Mouse (Mus musculus) embryonic facial prominence, embryonic 11.5 days (tissue): ENCODE measurements around the gene Gabra2. TPM values are rescaled to one million over a fixed set of nuclear protein-coding genes. Genes with fewer than 3 reads are reported as not detected.

Experiments
- ATAC-seq: fragments of 200-750 bp; cut with Nextera tagmentation; replicated peaks from 2 replicates; pipeline ENCODE4 v1.8.0; 2017; ENCODE audit warnings: low read depth; ENCODE audit not compliant: insufficient number of reproducible peaks, low FRiP score, low TSS enrichment
- DNase-seq: peaks from one replicate; pipeline ENCODE4 v3.0.0-alpha.2; 2015; ENCODE audit warnings: low spot score
- H3K27ac ChIP-seq: fragments of 300-500 bp; sonication (generic); replicated peaks from 2 replicates; pipeline ENCODE4 v1.5.1; 2014; ENCODE audit warnings: mild to moderate bottlenecking, low read depth, low read length, control low read depth
- H3K27me3 ChIP-seq: fragments of 300-500 bp; sonication (generic); 2 replicates; pipeline ENCODE4 v1.6.1; 2014; ENCODE audit warnings: mild to moderate bottlenecking, low read length, moderate library complexity, mixed read lengths; ENCODE audit not compliant: control insufficient read depth, insufficient read depth
- H3K36me3 ChIP-seq: fragments of 300-500 bp; sonication (generic); replicated peaks from 2 replicates; pipeline ENCODE4 v1.6.1; 2014; ENCODE audit warnings: low read depth, mild to moderate bottlenecking, low read length, moderate library complexity, mixed read lengths; ENCODE audit not compliant: control insufficient read depth, insufficient read depth
- H3K4me1 ChIP-seq: fragments of 300-500 bp; sonication (generic); 2 replicates; pipeline ENCODE4 v1.6.1; 2014; ENCODE audit warnings: low read length, mixed read lengths; ENCODE audit not compliant: control insufficient read depth, insufficient read depth
- H3K4me2 ChIP-seq: fragments of 300-500 bp; sonication (generic); 2 replicates; pipeline ENCODE4 v1.6.1; 2014; ENCODE audit warnings: low read depth, mild to moderate bottlenecking, control low read depth, low read length, moderate library complexity
- H3K4me3 ChIP-seq: fragments of 300-500 bp; sonication (generic); 2 replicates; pipeline ENCODE4 v1.5.1; 2014; ENCODE audit warnings: low read depth, low read length, control low read depth
- H3K9ac ChIP-seq: fragments of 300-500 bp; sonication (generic); replicated peaks from 2 replicates; pipeline ENCODE4 v1.6.1; 2014; ENCODE audit warnings: mild to moderate bottlenecking, control low read depth, low read length
- H3K9me3 ChIP-seq: fragments of 300-500 bp; sonication (generic); replicated peaks from 2 replicates; pipeline ENCODE4 v1.6.1; 2016; ENCODE audit warnings: mild to moderate bottlenecking, low read length, inconsistent platforms, mixed read lengths; ENCODE audit not compliant: control insufficient read depth
- WGBS: fragments of 180-500 bp; shearing (Covaris S2); extraction: QIAGEN DNeasy Blood & Tissue Kit; methylation state at CpG from one replicate; pipeline ENCODE4 v1.1.7; 2014; 5-methylcytosine and 5-hydroxymethylcytosine counted together
- polyA plus RNA-seq: library from polyadenylated mRNA; unstranded; fragments of >200 nt; fragmentation: Nextera tagmentation; extraction: Ambion mirVana; gene quantifications from 2 replicates; pipeline ENCODE4 v1.2.1, GENCODE M21; 2014

Gene Gabra2
- polyA plus RNA-seq, 1 experiment from 2014 or later: 1.2 TPM

DNA sequence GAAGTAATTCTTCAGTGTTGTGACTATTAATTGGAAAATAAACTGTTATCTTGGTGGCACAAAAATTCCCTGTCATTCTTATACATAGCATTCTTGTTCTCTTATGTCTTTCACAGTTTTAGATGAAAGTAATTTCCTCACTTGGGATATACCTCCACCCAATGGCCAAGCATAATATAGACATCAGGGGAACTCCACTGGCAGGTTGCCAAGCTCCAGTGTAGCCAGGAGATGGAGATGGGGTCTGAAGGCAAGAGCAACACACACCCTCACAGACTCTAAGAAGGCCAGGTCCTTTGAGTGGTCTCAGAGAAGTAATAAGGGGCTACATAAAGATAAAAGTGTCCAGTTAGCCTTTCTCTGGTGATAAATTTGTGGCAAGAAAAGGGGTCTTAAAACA is 3.2 kb downstream of the Gabra2 start:
- no peaks in the 10 kb centered on the region for H3K36me3 ChIP-seq

DNA sequence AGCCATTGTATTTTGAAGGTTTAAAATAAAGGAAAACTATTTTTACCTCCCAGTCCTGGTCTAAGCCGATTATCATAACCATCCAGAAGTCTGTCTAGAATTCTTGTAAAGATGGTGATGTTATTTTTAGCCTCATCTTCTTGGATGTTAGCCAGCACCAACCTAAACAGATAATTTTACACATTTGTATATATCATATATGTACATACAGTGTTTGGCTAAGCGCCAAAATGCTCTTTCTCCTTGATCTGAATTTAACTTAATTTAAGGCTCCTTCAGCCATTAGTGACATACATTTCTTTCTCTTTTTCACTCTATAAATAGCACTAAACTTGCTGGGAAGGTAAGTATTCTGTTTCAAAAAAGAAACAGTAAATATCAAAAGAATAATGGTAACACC is 3.7 kb downstream of the Gabra2 start:
- ATAC-seq (no peak), DNase-seq (no peak)
- Histone ChIP-seq H3K27ac (no peak overlapping the region), H3K9me3 (no peaks in the 10 kb centered on the region), H3K4me2 (no peak overlapping the region), H3K4me1 (no peaks in the 10 kb centered on the region), H3K9ac (no peak overlapping the region), H3K27me3 (no peaks in the 10 kb centered on the region), H3K4me3 (no peak overlapping the region), H3K36me3 (no peaks in the 10 kb centered on the region)
- 87% methylated on average over 2 of the region's 2 CpGs for WGBS

More for the DNA sequence above, 3.2 kb downstream of the Gabra2 start:
- Histone ChIP-seq H3K4me3 (no peak overlapping the region), H3K9me3 (no peaks in the 10 kb centered on the region), H3K9ac (no peak overlapping the region), H3K4me1 (no peaks in the 10 kb centered on the region), H3K27me3 (no peaks in the 10 kb centered on the region), H3K4me2 (no peak overlapping the region), H3K27ac (no peak overlapping the region)
- ATAC-seq: no peak
- DNase-seq: peak; percentile 51

DNA sequence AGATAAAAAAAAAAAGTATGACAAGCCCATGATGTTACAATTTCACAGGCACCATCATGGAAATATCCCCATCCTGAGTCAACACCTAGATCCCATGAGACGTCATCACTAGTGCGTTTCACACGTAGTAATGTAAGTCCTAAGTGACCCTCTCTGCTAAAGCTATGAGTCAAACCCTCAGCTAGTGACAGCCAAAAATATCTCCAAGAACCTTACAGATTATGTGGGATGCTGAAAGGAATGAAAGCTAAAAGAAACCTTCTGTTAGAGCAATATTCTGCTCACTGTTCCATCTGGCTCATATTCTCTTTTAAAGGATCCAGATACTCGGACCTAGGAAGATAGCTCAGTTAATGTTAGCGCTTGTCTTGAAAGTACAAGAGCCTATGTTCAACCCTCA is 16.8 kb downstream of the Gabra2 start:
- no peaks in the 10 kb centered on the region for H3K27me3 ChIP-seq
- H3K4me1 ChIP-seq: no peaks in the 10 kb centered on the region
- DNase-seq: no peak
- no peaks in the 10 kb centered on the region for H3K36me3 ChIP-seq
- H3K4me3 ChIP-seq: no peak overlapping the region
- no peak overlapping the region for H3K27ac ChIP-seq
- 88% methylated on average over 5 of the region's 5 CpGs for WGBS
- H3K4me2 ChIP-seq: no peak overlapping the region
- ATAC-seq: no peak
- no peak overlapping the region for H3K9ac ChIP-seq
- no peaks in the 10 kb centered on the region for H3K9me3 ChIP-seq

DNA sequence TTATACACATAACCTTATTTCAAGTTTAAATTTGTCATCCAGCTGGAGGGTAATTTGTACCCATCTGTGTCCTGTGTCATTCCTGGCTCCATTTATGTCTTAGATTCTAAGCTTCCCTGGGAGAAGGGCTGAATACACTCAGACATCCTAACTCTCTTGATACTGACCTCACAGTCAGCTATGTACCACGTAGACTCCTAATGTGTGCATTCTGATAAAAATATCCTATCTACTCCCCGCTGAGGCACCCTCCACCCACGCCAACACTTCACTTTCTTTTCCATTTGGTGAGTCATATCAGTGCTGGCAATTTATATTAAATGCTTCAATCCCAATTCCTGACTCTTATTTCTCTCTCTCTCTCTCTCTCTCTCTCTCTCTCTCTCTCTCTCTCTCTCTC is 34.0 kb downstream of the Gabra2 start:
- Histone ChIP-seq H3K4me2 (no peak overlapping the region), H3K4me3 (no peak overlapping the region), H3K9me3 (no peaks in the 10 kb centered on the region), H3K27ac (no peak overlapping the region), H3K4me1 (no peaks in the 10 kb centered on the region), H3K27me3 (no peaks in the 10 kb centered on the region), H3K36me3 (no peaks in the 10 kb centered on the region), H3K9ac (no peak overlapping the region)
- ATAC-seq (no peak), DNase-seq (no peak)
- WGBS: 81% methylated on average over 3 of the region's 3 CpGs

DNA sequence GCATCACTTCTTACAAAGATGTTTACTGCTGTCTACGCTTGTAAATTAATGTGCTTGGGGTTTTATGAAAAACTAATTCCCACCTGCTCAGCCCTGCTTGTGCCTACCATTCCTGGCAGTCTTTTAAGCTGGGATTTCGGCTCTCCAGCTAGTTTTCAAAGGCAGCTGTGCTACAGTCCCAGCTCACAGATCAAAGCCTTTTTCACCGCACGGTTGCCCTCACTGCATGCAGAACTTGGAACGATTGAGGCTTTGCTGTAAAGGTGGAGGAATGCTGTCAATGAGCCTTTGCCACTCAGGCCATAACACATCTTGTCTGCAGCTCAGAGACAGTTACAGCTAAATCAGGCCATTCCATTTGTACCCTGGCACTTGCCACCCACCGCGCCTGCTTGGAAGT is 37.6 kb downstream of the Gabra2 start:
- Histone ChIP-seq H3K9me3 (no peaks in the 10 kb centered on the region), H3K4me3 (no peak overlapping the region), H3K4me1 (no peaks in the 10 kb centered on the region), H3K27me3 (no peaks in the 10 kb centered on the region), H3K4me2 (no peak overlapping the region), H3K36me3 (no peaks in the 10 kb centered on the region), H3K9ac (no peak overlapping the region), H3K27ac (no peak overlapping the region)
- no peak for DNase-seq
- WGBS: 65% methylated on average over 7 of the region's 7 CpGs
- no peak for ATAC-seq

DNA sequence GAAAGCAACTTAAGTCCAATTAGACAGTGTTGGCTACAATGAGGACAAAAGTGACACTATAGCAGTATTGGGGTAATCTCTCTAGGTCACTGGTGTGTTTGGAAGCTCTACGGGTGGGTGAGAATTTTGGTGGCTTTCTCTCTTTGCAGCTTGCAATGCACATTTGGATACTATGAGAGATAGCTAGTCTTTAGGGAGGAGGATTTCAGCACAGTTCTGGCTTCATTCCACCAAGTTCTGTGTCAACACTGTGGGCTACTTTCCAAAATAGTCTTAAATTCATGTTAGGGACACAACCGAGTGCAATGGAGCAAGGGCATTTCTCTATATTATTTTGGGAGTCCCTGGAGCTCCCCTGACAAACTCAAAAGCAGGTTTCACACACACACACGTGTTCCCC is 58.3 kb downstream of the Gabra2 start:
- no peak for ATAC-seq
- Histone ChIP-seq H3K27me3 (no peaks in the 10 kb centered on the region), H3K4me2 (no peak overlapping the region), H3K27ac (no peak overlapping the region), H3K4me1 (no peaks in the 10 kb centered on the region), H3K9me3 (no peaks in the 10 kb centered on the region), H3K9ac (no peak overlapping the region), H3K4me3 (no peak overlapping the region), H3K36me3 (no peaks in the 10 kb centered on the region)
- DNase-seq: no peak
- 84% methylated on average over 3 of the region's 3 CpGs for WGBS

DNA sequence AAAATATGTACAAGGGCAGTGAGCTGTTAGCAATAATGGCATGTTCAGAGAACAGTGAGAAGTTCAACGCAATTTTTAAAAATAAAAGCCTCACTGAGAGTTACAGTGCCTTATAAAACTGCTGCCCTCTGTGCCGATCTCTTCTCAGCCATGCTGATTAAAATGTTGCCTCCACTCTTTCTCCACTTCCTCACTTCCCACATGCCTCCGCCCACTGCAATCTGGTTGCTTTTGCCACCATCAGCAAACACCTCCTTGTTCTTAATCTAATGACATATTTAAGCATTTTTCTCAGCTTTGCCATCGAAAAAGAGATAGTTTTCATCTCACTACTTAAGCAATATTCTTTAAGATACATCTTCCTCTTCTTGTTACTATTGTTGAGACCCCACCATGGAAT is 69.7 kb downstream of the Gabra2 start:
- H3K9me3 ChIP-seq: no peaks in the 10 kb centered on the region
- 78% methylated on average over 4 of the region's 4 CpGs for WGBS
- ATAC-seq (no peak), DNase-seq (no peak)
- H3K4me3 ChIP-seq: no peak overlapping the region
- no peaks in the 10 kb centered on the region for H3K36me3 ChIP-seq
- no peaks in the 10 kb centered on the region for H3K4me1 ChIP-seq
- no peaks in the 10 kb centered on the region for H3K27me3 ChIP-seq
- H3K9ac ChIP-seq: no peak overlapping the region
- no peak overlapping the region for H3K27ac ChIP-seq
- no peak overlapping the region for H3K4me2 ChIP-seq

DNA sequence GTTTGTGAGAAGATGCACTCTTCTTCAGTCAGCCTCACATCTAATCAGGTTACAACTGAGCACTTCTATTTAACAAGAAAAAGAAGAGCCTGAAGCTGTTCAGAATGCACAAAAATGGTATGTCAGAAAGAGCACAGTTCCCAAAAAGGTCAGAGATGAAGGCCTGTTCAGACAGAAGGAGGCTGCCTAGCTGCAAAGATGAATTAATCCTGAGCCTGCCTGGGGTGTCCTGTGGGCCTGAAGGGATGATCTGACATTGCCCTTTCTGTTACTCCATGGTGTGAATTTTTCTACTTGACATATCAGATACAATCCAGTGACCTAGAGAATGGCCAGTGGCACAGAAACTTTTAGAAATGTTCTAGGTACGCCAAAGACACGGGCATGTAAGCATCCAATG is 83.9 kb downstream of the Gabra2 start:
- 81% methylated on average over 2 of the region's 2 CpGs for WGBS
- Histone ChIP-seq H3K4me1 (no peaks in the 10 kb centered on the region), H3K9me3 (no peaks in the 10 kb centered on the region), H3K27ac (no peak overlapping the region), H3K9ac (no peak overlapping the region), H3K4me3 (no peak overlapping the region), H3K36me3 (no peaks in the 10 kb centered on the region), H3K27me3 (no peaks in the 10 kb centered on the region), H3K4me2 (no peak overlapping the region)
- ATAC-seq (no peak), DNase-seq (no peak)

DNA sequence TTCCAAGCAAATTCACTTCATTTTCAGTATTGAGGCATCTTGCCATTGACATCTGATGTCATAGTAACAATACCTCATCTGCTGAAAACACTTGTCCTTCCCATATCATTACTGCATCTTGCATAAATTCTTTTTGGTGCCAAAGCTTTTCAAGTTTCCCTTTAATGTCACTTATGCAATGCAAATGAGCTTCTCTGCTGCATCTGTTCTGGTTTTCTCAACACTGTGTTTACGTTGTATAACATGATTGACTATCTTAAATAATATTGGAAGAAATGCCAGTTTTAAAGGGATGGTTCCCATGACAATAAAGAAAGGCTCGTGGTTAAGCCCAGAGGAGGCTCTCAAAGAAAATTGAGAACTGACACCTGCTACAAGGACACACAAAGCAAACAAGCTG is 84.4 kb downstream of the Gabra2 start:
- no peak for ATAC-seq

More for the DNA sequence above, 84.4 kb downstream of the Gabra2 start:
- no peak overlapping the region for H3K4me3 ChIP-seq
- no peaks in the 10 kb centered on the region for H3K27me3 ChIP-seq
- WGBS: 50% methylated on average over 2 of the region's 2 CpGs
- no peaks in the 10 kb centered on the region for H3K9me3 ChIP-seq
- DNase-seq: no peak
- no peak overlapping the region for H3K27ac ChIP-seq
- no peaks in the 10 kb centered on the region for H3K36me3 ChIP-seq
- no peak overlapping the region for H3K4me2 ChIP-seq
- no peak overlapping the region for H3K9ac ChIP-seq
- H3K4me1 ChIP-seq: no peaks in the 10 kb centered on the region
